8 mouse cellular contexts compared by ENCODE assay signal in genomic region chr14:23529720-23530119, GRCm38 (mm10).
DNase-seq lines count a peak whose midpoint lies in the region; ATAC-seq lines count a peak whose summit lies in the region.

No protein-coding gene starts in this region.

- ATAC-seq in midbrain, embryonic 14.5 days (ENCODE audit: low FRiP score, low TSS enrichment) = no peak
- no peak for ATAC-seq in midbrain, embryonic 15.5 days (replicated peaks)

- intact Hi-C loops in heart, postnatal 36 days (cut with DNase I) = loop anchor here (2.0 to 10.0 kb wide), 5 partner anchors 97 to 952 kb away; no protein-coding TSS in a partner anchor

- H3K27me3 ChIP-seq in midbrain, embryonic 14.5 days (ENCODE audit: control insufficient read depth, insufficient read depth, low read length) = no peaks in the 10 kb centered on the region
- H3K27me3 ChIP-seq in midbrain, embryonic 15.5 days (replicated peaks) = no peaks in the 10 kb centered on the region

- H3K4me1 ChIP-seq in midbrain, embryonic 14.5 days (ENCODE audit: control insufficient read depth, insufficient read depth, low read length) = no peaks in the 10 kb centered on the region
- H3K4me1 ChIP-seq in midbrain, embryonic 15.5 days = no peaks in the 10 kb centered on the region

- no peak overlapping the region for H3K9ac ChIP-seq in midbrain, embryonic 14.5 days (replicated peaks; ENCODE audit: low read length)
- H3K9ac ChIP-seq in midbrain, embryonic 15.5 days = no peak overlapping the region

- no peak overlapping the region for H3K4me2 ChIP-seq in midbrain, embryonic 14.5 days (ENCODE audit: low read length)
- no peak overlapping the region for H3K4me2 ChIP-seq in midbrain, embryonic 15.5 days

- H3K27ac ChIP-seq in midbrain, embryonic 14.5 days (replicated peaks; ENCODE audit: low read depth, low read length) = no peak overlapping the region
- no peak overlapping the region for H3K27ac ChIP-seq in midbrain, embryonic 15.5 days

- H3K36me3 ChIP-seq in midbrain, embryonic 14.5 days (ENCODE audit: control insufficient read depth, insufficient read depth, low read length) = no peaks in the 10 kb centered on the region
- H3K36me3 ChIP-seq in midbrain, embryonic 15.5 days (replicated peaks) = no peaks in the 10 kb centered on the region

- 10% methylated on average over 4 of the region's 4 CpGs for WGBS in midbrain, embryonic 14.5 days
- WGBS in midbrain, embryonic 15.5 days = 9% methylated on average over 4 of the region's 4 CpGs

- DNase-seq in midbrain, embryonic 14.5 days = peak; percentile 86
- DNase-seq in adipocyte (ENCODE audit: low spot score) = peak; percentile 83
- DNase-seq in embryo, embryonic 10 days (ENCODE audit: low spot score) = peak; percentile 67
- peak; percentile 40 to 46 for DNase-seq in heart, postnatal 36 days
- peak; percentile 36 to 45 for DNase-seq in left cerebral cortex, adult 8-10 months (ENCODE audit: low spot score in 2 of 2)
- DNase-seq in mesoderm, embryonic 11.5 days (ENCODE audit: low read depth, low spot score) = peak; percentile 70
- peak; percentile 26 for DNase-seq in yolk sac, embryonic 10.5 days (ENCODE audit: low spot score)

- no peaks in the 10 kb centered on the region for H3K9me3 ChIP-seq in midbrain, embryonic 14.5 days (ENCODE audit: control insufficient read depth, low read length)
- H3K9me3 ChIP-seq in midbrain, embryonic 15.5 days = no peaks in the 10 kb centered on the region

- H3K4me3 ChIP-seq in midbrain, embryonic 14.5 days (replicated peaks; ENCODE audit: low read depth, low read length) = no peak overlapping the region
- H3K4me3 ChIP-seq in midbrain, embryonic 15.5 days = no peak overlapping the region

Comparison
In these comparisons a context has a peak if more than half of its experiments do, and no peak if none do; other contexts are left out.
1. DNase-seq: peak in every context shown above with its lines; median percentile 86 in midbrain, embryonic 14.5 days; 83 in adipocyte; 70 in mesoderm, embryonic 11.5 days; 67 in embryo, embryonic 10 days; 43 in heart, postnatal 36 days; 40 in left cerebral cortex, adult 8-10 months; 26 in yolk sac, embryonic 10.5 days.